Mouse (Mus musculus) urinary bladder, postnatal 4 days (tissue): ENCODE data around the gene Syngap1.
"Not testable (repeated sequence)": the region's sequence is repeated elsewhere in the genome, so short reads cannot be mapped to it uniquely, and the experiment has no call there.

Experiments
- DNase-seq, 2 experiments: peaks; one replicate each; pipeline ENCODE4 v3.0.0; 2021 to 2022; ENCODE audit warnings: low spot score in 2 of 2

The Syngap1 gene

GRCm38 (mm10) chr17:26956309-26956708 is 15.3 kb downstream of the Syngap1 start:
- DNase-seq, result no peak

GRCm38 (mm10) chr17:26956895-26957294 is 15.8 kb downstream of the Syngap1 start:
- DNase-seq, result no peak

DNA sequence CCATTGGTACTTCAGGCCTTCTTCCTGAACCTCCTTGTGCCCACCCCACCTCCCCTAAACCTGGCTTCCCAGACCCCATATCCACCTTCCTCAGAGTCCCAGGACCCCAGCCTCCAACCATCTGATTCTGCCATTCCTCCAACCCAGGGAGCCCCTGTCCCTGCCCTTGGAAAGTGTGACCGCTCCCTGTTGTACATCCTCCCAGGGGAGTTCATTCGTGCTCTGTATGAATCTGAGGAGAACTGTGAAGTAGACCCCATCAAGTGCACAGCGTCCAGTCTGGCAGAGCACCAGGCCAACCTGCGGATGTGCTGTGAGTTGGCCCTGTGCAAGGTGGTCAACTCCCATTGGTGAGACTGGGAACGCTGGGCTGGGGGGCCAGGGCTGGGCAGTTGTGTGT is 16.8 kb downstream of the Syngap1 start:
- no peak for DNase-seq

DNA sequence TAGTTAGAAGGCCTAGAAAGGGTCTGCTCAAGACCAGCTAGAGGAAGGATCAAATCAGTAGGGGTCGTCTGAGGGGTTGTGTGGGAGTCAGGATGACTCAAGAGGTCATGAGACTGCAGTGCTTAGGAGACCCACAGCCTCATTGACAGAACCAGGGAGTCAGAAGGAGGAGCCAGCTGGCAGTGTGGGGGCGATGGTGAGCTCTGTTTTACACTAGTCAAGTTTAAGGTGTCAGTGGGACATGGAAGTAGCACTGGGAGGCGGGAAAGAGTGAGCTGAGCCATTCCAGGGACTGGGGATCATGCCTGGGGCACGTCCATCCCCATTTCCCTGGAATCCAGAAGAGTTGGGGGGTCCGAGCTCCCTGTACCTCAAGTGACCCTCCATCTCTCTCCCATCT is 17.8 kb downstream of the Syngap1 start:
- no peak for DNase-seq

DNA sequence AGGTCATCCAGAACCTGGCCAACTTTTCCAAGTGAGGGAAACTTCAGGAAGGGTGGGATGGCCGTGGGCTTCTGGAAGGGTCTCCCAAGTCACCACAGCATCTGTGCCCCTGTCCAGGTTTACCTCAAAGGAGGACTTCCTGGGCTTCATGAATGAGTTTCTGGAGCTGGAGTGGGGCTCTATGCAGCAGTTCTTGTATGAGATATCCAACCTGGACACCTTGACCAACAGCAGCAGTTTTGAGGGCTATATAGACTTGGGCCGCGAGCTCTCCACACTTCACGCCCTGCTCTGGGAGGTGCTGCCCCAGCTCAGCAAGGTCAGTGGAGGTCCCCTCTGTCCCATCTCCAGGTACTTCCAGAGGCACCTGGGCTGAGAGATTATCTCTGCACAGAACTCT is 18.8 kb downstream of the Syngap1 start:
- DNase-seq, result no peak

DNA sequence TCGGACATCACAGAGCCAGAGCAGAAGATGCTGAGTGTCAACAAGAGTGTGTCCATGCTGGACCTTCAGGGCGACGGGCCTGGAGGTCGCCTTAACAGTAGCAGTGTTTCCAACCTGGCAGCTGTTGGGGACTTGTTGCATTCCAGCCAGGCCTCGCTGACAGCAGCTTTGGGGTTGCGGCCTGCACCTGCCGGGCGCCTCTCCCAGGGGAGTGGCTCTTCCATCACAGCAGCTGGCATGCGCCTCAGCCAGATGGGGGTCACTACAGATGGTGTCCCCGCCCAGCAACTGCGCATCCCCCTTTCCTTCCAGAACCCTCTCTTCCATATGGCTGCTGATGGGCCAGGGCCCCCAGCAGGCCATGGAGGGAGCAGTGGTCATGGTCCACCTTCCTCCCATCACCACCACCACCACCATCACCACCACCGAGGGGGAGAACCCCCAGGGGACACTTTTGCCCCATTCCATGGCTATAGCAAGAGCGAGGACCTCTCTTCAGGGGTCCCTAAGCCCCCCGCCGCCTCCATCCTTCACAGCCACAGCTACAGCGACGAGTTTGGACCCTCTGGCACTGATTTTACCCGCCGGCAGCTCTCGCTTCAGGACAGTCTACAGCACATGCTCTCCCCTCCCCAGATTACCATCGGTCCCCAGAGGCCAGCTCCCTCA is 20.7 kb downstream of the Syngap1 start:
- DNase-seq, result no peak

- no peak for DNase-seq
Observed at GRCm38 (mm10) chr17:26966993-26967392, 25.9 kb downstream of the Syngap1 start.

DNA sequence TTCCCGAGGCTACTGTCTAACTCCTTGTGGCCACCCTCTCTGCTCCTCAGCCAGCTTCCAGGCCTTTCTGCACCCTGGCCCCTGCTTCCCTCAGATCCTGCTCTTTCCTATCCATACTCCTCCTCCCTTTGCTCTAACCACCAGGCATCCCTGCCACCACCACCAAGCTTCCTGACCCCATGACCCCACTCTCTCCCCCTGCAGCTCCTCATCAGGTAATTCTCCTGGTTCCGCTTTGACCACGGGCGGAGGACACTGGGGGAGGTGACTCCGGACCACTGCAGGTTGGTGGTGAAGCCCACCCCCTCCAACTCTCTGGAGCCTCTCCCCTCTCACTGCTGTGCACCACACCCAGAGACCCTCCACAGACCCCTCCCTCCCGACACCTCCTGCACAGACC is 26.4 kb downstream of the Syngap1 start:
- no peak for DNase-seq

DNA sequence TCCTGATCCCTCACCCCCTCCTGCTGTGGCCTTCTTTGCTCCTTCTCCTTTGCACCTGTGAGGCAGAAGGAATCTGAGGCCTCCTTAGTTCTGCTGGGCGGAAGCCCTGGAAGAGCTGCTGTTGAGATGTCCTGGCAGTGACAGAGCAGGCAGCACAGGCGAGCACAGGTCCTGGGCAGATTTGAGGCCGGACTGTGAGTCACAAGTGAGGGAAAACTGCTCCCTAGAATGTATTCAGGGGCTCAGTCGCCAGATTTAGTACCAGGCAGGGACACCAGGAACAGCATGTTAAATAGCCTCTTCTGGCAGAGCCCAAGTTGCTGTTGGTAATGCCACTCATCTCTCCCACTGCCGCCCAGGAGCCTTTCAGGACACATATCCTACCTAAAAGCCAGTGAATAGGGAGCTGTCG is 27.2 kb downstream of the Syngap1 start:
- no peak for DNase-seq

- DNase-seq, result no peak
Observed at GRCm38 (mm10) chr17:26969257-26969656, 28.2 kb downstream of the Syngap1 start.

- no peak for DNase-seq
Observed at GRCm38 (mm10) chr17:26970221-26970620, 29.2 kb downstream of the Syngap1 start.

DNA sequence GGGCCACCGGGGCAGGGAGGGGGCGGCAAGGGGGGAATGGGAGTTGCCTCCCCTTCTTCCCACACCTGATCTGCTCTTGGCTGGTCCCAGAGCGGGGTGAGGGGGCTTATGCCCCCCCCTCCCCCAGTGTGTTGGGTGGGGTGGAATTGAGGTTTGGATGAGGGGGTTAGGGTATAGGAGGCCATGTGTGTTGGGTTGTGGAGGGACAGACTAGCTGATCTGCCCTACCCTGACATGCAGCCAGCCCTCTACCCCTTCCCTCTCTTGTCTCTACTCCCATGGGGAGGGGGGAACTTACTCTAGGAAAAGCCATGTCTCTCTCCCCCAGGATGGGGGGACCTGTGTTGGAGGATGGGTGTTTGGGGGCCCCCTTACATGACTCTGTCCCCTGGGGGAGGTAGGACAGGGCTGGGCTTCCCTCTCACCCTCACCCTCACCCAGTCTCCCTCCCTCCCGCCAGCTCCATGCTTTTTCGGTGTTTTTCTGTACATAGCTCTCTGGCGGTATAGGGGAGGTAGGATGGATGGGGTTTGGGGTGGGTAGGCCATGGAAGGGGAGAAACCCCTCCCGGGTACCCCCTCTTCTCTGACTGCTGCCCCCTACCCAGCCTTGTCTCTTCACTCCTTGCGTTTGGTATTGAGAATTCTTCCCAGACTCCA is 30.3 kb downstream of the Syngap1 start:
- no peak for DNase-seq

GRCm38 (mm10) chr17:26972107-26972506 is 31.1 kb downstream of the Syngap1 start:
- no peak for DNase-seq

GRCm38 (mm10) chr17:26972703-26973574 is 31.9 kb downstream of the Syngap1 start, which contains the start of gene Zbtb9:
Gene Zbtb9, plus strand, starts transcription at chr17:26973167.
- peak; percentile 96 to 97 for DNase-seq

GRCm38 (mm10) chr17:26974547-26974946 is 33.5 kb downstream of the Syngap1 start:
- DNase-seq, result no peak

- no peak for DNase-seq
Observed at GRCm38 (mm10) chr17:26975415-26975814, 34.4 kb downstream of the Syngap1 start.

GRCm38 (mm10) chr17:26977354-26977753 is 36.3 kb downstream of the Syngap1 start:
- not testable (repeated sequence) for DNase-seq

GRCm38 (mm10) chr17:26979426-26979825 is 38.4 kb downstream of the Syngap1 start:
- no peak for DNase-seq

DNA sequence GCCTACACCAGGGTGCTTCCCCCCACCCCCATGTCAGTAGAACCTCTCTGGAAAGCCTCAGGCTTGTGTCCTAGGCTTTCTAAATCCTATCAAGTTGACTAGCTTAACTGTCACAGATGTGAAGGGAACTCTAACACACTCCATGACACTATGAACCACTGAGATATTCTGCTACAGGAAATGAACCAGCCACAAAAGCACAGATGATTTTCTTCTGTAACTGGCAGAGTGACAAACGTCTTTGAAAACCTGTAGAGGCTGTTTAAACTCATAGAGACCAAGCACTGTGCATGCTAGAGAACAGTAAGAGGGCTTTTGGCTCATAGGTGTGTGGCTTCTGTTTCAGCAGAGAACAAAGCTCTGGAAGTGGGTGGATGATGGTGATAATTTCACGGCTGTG is 40.0 kb downstream of the Syngap1 start:
- DNase-seq, result no peak

GRCm38 (mm10) chr17:26983382-26983781 is 42.3 kb downstream of the Syngap1 start:
- DNase-seq, result no peak

DNA sequence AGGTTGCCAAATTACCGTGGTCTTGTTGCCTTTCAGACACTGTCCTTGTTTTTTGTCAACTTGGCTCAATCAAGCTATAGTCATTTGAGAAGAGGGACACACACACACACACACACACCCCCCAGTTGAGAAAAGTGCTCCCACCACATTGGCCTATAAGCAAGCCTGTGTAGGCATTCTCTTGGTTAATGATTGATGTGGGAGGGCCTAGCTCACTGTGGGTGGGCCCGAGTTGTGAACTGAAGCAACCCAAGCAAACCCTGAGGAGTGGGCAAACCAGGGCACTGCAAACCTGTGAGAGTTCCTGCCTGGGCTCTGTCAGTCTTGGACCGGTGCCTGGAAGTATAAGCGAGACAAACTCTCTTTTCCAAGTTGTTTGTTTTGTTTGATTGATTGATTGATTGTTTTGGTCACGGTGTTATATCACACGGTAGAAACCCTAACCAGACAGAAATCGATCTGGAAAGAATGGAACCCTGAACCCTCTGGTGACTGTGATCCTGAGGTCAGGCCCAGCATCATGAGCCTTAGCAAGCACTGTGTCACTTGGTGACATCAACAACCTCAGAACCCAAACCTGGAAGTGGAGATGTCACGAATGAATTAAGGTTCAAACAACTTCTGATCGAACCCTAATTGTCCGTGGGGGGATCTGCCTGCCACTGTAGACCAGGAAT is 44.6 kb downstream of the Syngap1 start:
- DNase-seq, result no peak

DNA sequence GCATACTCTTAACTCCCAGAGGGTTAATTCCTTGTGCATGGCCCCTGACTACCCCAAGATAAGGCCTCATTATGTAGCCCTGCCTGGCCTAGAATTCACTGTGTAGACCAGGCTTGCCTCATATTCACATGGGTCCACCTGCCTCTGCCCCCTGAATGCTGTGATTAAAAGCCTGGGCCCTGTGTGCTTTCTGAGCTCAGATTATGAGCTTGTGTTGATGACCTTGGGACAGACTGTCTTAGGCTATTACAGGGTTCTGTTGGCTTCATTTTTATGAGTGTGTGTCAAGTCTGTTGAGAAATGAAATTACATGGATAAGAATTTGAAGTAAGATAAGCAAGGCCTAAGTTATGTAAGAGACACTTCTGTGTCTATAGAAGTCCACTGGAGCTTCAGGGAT is 49.5 kb downstream of the Syngap1 start:
- DNase-seq, result no peak
